Mouse (Mus musculus): ENCODE measurements around the gene Fcgrt. TPM values are rescaled to one million over a fixed set of nuclear protein-coding genes. Genes with fewer than 3 reads are reported as not detected.
A peak's percentile ranks its signal among the peaks of the same experiment; 100 is the strongest.

The Fcgrt gene
- total RNA-seq, 2 experiments from 2014 or later = 27.4 to 29.1 TPM

- no peak for DNase-seq (ENCODE audit: low spot score)
These were observed 47.2 kb downstream of the Fcgrt start for GRCm38 (mm10) chr7:45056329-45056971.

GRCm38 (mm10) chr7:45053931-45054510 is 49.6 kb downstream of the Fcgrt start:
- peak; percentile 95 for DNase-seq (ENCODE audit: low spot score)

DNA sequence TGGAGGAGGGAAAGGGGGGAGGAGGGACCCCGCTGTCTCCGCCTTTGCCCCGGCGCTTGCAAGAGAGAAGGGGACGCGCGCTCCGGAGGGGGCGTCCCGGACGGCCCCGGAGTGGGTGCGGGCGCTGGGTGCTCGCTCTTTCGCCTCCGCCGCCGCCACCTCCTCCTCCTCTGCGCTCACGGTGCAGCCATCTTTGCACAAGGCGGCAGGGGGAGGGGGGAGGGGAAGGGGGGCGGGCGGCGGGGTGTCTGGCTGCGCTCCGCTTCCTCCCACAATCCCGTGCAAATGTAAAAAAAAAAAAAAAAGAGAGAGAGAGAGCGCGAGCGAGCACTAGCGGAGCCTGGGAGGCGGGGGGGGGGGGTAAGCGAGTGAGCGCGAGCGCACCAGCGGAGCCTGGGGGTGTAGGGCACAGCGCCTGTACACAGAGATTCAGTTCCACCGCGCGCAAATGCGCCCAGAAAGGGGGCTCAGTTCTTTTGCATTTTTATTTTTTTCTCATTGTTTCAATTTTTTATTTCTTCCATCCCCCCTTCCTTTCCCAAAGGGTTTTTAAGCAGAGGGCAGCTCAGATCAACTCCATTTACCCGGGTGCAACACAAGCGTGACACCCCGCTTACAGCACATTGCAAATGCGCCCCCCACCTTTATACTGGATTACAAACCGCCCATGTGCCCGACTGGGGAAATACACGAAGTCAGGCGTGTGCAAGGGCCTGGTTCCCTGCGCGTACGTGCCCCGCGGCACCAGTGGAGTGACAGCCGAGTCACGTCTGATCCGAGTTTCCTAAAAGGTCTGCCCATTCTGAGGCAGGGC is 50.3 kb downstream of the Fcgrt start:
- DNase-seq (ENCODE audit: low spot score) = peak; percentile 71

GRCm38 (mm10) chr7:45052862-45053116 is 50.9 kb downstream of the Fcgrt start, which contains the start of gene Prr12:
Gene Prr12 (minus strand): TSS chr7:45052881.
- DNase-seq (ENCODE audit: low spot score) = no peak

- peak; percentile 37 for DNase-seq (ENCODE audit: low spot score)
These were observed 51.3 kb downstream of the Fcgrt start for GRCm38 (mm10) chr7:45052181-45052861.

DNA sequence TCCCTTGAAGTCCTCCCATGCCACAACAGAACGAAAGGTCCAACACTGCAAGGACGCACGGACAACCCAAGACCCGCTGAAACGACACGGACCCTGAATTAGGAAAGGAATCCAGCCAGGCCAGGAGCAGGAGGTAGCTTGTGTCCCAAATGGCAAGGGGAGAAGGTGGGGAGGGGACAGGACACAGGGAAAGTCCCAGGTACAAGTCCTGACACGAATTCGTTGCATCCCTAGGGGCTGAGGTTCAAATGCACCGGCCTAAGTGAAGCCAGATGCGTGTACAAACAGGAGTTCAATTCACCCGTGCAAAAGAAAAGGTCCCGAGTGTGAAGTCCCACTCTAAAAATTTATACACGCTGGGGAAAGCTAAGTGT is 52.1 kb downstream of the Fcgrt start:
- DNase-seq (ENCODE audit: low spot score) = no peak

GRCm38 (mm10) chr7:45050945-45051600 is 52.6 kb downstream of the Fcgrt start:
- peak; percentile 72 for DNase-seq (ENCODE audit: low spot score)

DNA sequence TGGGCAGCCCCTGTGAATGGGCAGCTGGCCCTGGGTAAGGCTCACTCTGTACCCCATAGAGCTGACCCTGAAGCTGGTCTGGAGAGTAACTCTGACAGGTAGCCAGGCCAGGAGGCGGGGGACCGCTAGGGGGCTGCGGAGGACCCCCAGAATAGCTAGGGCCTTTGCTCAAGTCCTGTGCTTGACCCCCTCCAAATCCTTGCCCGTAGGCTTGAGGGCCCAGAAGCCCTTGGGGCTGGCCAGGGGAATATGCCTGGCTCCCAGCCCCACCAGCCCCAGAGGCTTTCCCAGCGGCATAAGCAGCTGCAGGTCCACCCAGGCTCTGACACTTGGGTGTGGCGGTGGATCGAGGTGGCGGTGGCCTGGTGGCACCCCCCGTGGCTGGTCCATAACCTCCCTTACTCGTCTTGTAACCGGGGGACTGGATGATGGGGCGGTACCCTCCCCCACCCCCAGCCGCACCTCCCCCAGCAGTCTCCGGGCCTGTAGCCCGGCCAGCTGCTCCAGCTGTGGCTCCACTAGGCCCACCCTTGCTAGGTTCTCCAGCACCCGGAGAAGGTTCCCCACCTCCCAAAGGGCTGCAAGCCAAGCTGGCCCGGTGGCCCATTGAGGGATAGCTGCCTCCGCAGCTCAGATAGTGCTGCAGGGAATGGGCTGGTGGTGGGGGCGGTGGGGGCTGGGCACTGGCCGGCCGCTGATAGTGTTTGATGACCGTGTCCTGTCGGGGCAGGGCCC is 54.6 kb downstream of the Fcgrt start:
- no peak for DNase-seq (ENCODE audit: low spot score)

DNA sequence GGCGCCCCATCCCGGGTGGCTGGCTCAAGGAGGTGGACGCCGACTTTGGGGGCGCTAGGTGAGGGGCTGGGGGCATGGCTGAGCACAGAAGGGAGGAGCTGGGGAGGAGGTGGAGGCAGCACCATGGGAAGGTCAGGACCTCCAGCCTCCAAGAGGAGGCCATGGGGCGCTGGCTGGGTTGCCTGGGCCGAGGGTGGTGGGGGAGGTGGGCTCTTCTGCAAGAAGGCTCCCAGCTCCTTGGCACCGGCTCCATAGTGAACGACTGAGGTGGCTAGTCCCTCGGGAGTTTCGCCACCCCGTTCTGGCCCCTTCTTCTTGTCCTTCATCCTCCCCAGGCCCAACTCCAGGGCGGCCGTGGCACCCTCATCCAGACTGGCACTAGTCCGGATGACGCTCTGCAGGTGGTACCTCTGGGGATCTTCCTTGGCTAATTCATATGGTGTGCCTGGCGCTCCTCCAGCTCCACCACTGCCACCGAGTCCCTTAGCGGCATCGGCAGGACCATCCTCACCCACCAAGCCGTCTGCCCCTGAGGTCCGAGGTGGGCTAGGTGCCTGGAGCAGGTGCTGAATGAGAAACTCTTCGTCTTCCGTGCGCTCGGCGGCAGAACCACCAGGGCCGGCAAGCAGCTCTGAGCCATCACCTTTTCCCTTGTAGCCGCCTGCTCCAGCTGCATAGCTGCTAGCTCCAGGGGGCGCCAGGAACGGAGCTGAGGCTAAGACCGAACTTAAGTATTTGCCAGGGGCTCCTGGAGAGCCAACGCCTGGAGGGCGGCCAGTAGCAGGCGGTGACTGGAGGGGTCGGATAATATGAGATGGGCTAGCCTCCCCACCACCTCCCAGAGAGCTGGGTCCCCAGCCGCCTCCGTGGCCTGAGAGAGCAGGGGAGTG is 55.4 kb downstream of the Fcgrt start:
- no peak for DNase-seq (ENCODE audit: low spot score)

DNA sequence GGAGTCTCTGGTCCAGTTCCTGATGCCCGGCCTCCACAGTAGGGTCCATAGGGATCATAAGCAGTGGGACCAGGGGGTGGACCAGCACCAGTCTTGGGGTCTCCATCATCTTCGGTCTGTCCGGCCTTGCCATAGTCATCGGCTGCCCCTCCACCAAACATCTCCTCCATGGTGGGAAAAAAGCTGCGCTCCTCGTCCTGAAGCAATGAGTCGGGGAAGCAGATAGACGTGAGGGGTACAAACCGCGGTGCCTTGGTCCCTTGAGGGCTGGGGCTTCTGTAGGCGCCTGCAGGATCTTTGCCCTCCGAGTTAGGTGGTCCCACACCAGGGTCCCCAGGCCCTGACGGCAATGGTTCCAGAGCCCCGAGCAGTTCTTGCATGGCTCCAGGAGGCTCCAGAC is 56.2 kb downstream of the Fcgrt start:
- no peak for DNase-seq (ENCODE audit: low spot score)

- no peak for DNase-seq (ENCODE audit: low spot score)
These were observed 56.7 kb downstream of the Fcgrt start for GRCm38 (mm10) chr7:45046853-45047350.

- DNase-seq (ENCODE audit: low spot score) = no peak
These were observed 57.9 kb downstream of the Fcgrt start for GRCm38 (mm10) chr7:45045741-45046140.

GRCm38 (mm10) chr7:45043307-45043706 is 60.3 kb downstream of the Fcgrt start:
- DNase-seq (ENCODE audit: low spot score) = no peak

Small RNA genes lying within 50 kb of the gene (microRNA-seq; reads per million reads assigned to microRNA genes)
- gene Mir150 = 1,639 reads per million, percentile 87 among the genes with 10 or more reads in this experiment
- gene Mir5121 = 9.2 reads per million, percentile 22 among the genes with 10 or more reads in this experiment

Other genes with a start within 250 kb of the Fcgrt start
- gene Pnkp, start 246.7 kb downstream of the Fcgrt start, total RNA-seq (2021) = 10 to 100 TPM; 19.2 to 20.2 TPM
- 100 to 1,000 TPM; 143 to 148 TPM for gene Ptov1, start 234.1 kb downstream of the Fcgrt start, total RNA-seq (2021)
- gene Med25, start 211.1 kb downstream of the Fcgrt start, total RNA-seq (2021) = 10 to 100 TPM; 60.5 to 62.8 TPM
- 10 to 100 TPM; 16.6 to 17.6 TPM for gene Fuz, start 207.8 kb downstream of the Fcgrt start, total RNA-seq (2021)
- 10 to 100 TPM; 59.8 to 64.4 TPM for gene Ap2a1, start 174.4 kb downstream of the Fcgrt start, total RNA-seq (2021)
- gene Tsks, start 160.6 kb downstream of the Fcgrt start, total RNA-seq (2021) = not detected
- gene Cpt1c, start 129.0 kb downstream of the Fcgrt start, total RNA-seq (2021) = 1 to 10 TPM in 1 of 2 experiments, under 1 TPM in 1; 0.64 to 1.4 TPM
- 100 to 1,000 TPM; 119 to 139 TPM for gene Prmt1, start 117.3 kb downstream of the Fcgrt start, total RNA-seq (2021)
- 10 to 100 TPM; 15.0 to 19.1 TPM for gene Irf3, start 106.2 kb downstream of the Fcgrt start, total RNA-seq (2021)
- gene Bcl2l12, start 105.1 kb downstream of the Fcgrt start, total RNA-seq (2021) = 1 to 10 TPM; 8.4 to 8.5 TPM
- 10 to 100 TPM; 41.3 to 46.2 TPM for gene Scaf1, start 87.5 kb downstream of the Fcgrt start, total RNA-seq (2021)
- gene Rras, start 85.9 kb downstream of the Fcgrt start, total RNA-seq (2021) = 10 to 100 TPM; 20.8 to 26.8 TPM
- 10 to 100 TPM; 13.1 to 16.0 TPM for gene Prr12, start 51.0 kb downstream of the Fcgrt start, total RNA-seq (2021)
- gene Nosip, start 41.4 kb downstream of the Fcgrt start, total RNA-seq (2021) = 10 to 100 TPM; 27.9 to 28.3 TPM
- gene Prrg2, start 41.2 kb downstream of the Fcgrt start, total RNA-seq (2021) = 10 to 100 TPM; 10.2 to 10.4 TPM
- 10 to 100 TPM in 1 of 2 experiments, 1 to 10 TPM in 1; 8.0 to 12.5 TPM for gene Rcn3, start 11.6 kb downstream of the Fcgrt start, total RNA-seq (2021)
- 100 to 1,000 TPM; 490 to 529 TPM for gene Rps11, start 20.6 kb upstream of the Fcgrt start, total RNA-seq (2021)
- gene Rpl13a, start 24.9 kb upstream of the Fcgrt start, total RNA-seq (2021) = 100 to 1,000 TPM; 643 to 706 TPM
- gene Gm45713, start 32.4 kb upstream of the Fcgrt start, total RNA-seq (2021) = 1 to 10 TPM in 1 of 2 experiments, not detected in 1; 1.2 TPM
- 1 to 10 TPM; 1.8 to 3.0 TPM for gene Flt3l, start 32.6 kb upstream of the Fcgrt start, total RNA-seq (2021)
- gene Pih1d1, start 50.5 kb upstream of the Fcgrt start, total RNA-seq (2021) = 10 to 100 TPM; 34.2 to 34.5 TPM
- 10 to 100 TPM; 10.6 to 12.8 TPM for gene Aldh16a1, start 50.7 kb upstream of the Fcgrt start, total RNA-seq (2021)
- gene Slc17a7, start 60.1 kb upstream of the Fcgrt start, total RNA-seq (2021) = under 1 TPM; 0.14 to 0.17 TPM
- not detected for gene Gfy, start 75.7 kb upstream of the Fcgrt start, total RNA-seq (2021)
- gene Pth2, start 77.1 kb upstream of the Fcgrt start, total RNA-seq (2021) = not detected
- not detected for gene Ccdc155, start 101.0 kb upstream of the Fcgrt start, total RNA-seq (2021)
- not detected for gene Dkkl1, start 108.3 kb upstream of the Fcgrt start, total RNA-seq (2021)
- gene Tead2, start 111.9 kb upstream of the Fcgrt start, total RNA-seq (2021) = 1 to 10 TPM; 1.2 to 1.3 TPM
- 1 to 10 TPM; 1.1 to 1.2 TPM for gene Cd37, start 135.3 kb upstream of the Fcgrt start, total RNA-seq (2021)
- gene Slc6a16, start 137.2 kb upstream of the Fcgrt start, total RNA-seq (2021) = not detected
- gene Slc6a21, start 173.7 kb upstream of the Fcgrt start, total RNA-seq (2021) = not detected
- gene Trpm4, start 229.9 kb upstream of the Fcgrt start, total RNA-seq (2021) = 10 to 100 TPM; 25.9 to 31.3 TPM
- gene Hrc, start 231.4 kb upstream of the Fcgrt start, total RNA-seq (2021) = 100 to 1,000 TPM; 877 to 904 TPM

All from gastrocnemius, adult 18-20 months (tissue).